Mouse (Mus musculus) adrenal gland, postnatal 25 days (tissue): ENCODE measurements around the gene Eif2b4. TPM values are rescaled to one million over a fixed set of nuclear protein-coding genes. Genes with fewer than 3 reads are reported as not detected.
"Not testable (repeated sequence)": the region's sequence is repeated elsewhere in the genome, so short reads cannot be mapped to it uniquely, and the experiment has no call there.

Experiments
- DNase-seq: peaks from one replicate; pipeline ENCODE4 v3.0.0; 2021; ENCODE audit warnings: mixed read lengths
- long read RNA-seq: library from polyadenylated mRNA; stranded (forward); transcript quantifications from one replicate; pipeline ENCODE4 v2.0.0, GENCODE M21; 2021
- total RNA-seq: library from RNA; stranded (reverse); gene quantifications from 2 replicates; pipeline ENCODE4 v1.2.3, GENCODE M21; 2021

Eif2b4 gene
- 45.2 and 52.6 TPM in 2 replicates for total RNA-seq
- long read RNA-seq, transcript Eif2b4-202 (12 exons, 1,966 nt), result minor isoform, 5 of 57 reads
- long read RNA-seq, transcript Eif2b4-203 (13 exons, 1,878 nt), result minor isoform, 6 of 57 reads
- long read RNA-seq, transcript Eif2b4-201 (13 exons, 2,025 nt), result major isoform, 30 of 57 reads
- long read RNA-seq, partial matches to known transcripts, result 11 of 57 reads
- long read RNA-seq, other reads (novel, unspliced or antisense), result 5 of 57 reads

DNA sequence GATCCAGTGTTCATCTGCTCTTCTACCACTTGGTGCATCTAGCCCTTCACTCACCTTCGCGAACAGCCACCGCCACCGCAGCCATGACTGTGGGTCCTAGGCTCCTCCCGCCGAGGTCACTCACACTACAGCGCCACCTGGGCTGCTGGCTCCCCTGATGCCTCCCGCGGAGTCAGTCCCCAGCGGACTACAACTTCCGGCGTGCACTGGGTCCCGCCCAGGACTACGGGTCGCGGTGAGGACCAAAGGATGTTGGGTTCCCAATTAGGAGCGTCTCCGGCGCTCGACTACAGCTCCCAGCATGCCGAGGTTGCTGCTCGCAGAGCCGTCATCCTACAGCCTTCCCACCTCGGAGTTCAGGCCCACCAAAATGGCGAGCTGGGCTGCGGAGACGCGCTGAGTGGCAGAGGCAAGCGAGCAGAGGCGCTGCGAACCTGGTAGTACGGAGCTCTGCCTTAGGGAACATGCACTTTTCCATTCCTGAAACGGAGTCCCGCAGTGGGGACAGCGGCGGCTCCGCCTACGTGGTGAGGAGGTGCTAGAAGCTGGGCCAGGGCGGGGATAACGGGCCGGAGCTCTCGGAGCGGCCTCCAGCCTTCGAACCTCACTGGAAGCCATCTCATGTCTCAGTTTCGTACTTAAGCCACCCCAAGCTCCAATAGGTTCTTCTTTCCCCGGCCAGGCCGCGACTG, at the start of gene Eif2b4, which contains the start of gene Snx17:
Gene Eif2b4, minus strand, starts transcription at position 492 of the 692 bp plus-strand sequence.
Gene Snx17, plus strand, starts transcription at position 289 of the 692 bp plus-strand sequence.
- DNase-seq, result peak; percentile 99

DNA sequence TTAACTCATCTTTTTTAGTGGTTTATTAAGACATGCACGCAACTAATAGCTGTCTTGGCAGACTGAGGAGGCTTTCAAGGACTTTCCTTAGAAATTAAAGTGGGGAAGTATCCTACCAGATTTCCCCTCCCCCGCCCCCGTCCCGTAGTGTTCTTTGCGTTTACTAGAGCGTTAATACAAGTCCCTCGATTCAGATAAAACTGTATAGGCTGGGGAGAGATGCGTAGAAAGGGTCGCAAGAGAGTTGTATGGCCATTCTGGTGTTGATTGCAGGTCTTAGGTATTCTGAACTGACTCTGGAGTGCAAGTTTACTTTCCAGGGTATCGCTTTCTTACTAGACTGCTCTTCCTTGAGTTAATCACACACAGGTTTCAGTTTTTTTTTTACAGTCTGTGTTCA, 49.0 kb upstream of the Eif2b4 start:
- DNase-seq, result no peak

DNA sequence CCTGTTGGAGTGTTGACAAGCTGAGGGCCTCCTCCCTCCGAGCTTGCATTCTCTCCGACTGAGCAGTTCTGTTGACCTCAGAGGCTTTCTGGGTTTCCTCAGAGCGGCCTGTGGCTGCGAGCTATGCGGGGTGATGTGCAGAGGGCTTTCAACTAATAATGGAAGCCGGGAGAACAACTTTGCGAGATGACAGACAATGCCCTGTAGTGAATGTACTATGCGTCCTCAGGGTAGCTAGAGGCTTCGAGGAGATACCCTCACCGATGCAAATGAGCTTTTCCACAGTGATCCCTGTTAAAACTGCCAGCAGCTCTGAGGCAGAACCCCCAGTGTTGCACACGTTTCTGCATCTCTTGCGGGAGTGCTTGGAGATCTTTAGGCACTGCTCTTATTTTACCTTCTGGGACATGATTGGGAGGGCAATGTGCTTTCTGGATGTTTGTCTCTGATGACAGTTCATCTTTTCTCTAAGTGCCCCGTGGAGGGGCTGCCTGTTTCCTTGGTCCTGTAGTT, 48.3 kb upstream of the Eif2b4 start:
- DNase-seq, result no peak

DNA sequence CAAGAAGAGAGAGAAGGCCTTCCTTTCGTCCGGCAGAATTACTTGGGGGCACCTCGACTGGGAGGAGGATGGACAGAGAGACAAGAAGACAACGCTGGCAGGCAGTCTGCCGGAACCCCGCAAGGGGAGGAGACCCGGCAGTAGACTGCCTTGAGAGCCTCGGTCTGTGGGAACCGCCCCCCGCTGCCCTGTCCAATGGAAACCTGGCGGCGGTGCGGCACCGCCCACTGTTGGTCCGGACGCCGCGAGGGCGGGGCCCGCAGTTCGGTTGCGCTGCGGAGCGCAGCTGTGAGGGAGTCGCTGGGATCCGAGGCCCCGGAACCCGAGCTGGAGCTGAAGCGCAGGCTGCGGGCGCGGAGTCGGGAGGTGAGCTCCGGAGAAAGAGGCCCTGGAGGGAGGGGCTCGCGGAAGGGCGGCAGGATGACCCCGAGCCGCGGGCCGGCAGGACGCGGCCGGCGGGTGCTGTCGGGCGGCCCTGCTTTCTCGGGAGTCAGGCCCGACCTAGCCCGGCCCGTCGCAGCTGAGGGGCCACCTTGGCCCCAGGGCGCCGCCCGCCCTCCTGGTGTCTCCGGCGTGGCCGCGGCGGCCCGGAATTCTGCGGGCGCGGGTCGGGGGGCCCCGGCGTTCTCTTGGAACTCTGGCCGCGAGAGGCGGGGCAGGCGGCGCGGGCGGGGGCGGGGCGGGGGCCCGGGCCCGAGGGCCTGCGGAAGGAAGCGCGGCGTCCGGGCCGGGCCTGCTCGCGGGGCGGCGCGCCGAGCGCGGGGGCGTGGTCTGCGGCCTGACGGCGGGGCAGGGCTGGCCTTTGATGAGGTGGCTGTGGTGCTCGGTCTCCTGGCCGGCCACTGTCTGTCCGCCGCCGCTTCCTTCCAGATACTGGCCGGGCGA, 47.6 kb upstream of the Eif2b4 start, which contains the start of the genes Nrbp1 and Gm9970:
Gene Nrbp1, plus strand, starts transcription at position 228 of the 885 bp plus-strand sequence.
Gene Gm9970, minus strand, starts transcription at position 596 of the 885 bp plus-strand sequence.
- peak; percentile 97 for DNase-seq

DNA sequence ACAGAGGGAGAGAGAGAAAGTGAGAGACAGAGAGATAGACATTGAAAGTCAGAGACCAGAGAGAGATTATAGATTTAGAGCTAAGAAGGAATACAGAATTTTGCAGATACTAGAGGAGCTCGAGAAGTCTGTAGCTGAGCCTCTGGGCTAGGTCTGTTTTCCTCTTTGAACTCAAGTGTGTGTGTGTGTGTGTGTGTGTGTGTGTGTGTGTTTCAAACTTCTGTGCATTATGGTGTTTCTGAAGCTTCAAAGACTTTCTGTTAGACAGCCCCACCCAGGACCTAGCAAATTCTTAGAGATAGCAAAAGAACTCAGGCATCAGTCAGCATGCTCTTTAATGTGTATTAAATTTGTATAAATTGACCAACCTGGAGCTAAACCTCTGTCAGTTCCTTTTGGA, 33.4 kb upstream of the Eif2b4 start:
- no peak for DNase-seq

DNA sequence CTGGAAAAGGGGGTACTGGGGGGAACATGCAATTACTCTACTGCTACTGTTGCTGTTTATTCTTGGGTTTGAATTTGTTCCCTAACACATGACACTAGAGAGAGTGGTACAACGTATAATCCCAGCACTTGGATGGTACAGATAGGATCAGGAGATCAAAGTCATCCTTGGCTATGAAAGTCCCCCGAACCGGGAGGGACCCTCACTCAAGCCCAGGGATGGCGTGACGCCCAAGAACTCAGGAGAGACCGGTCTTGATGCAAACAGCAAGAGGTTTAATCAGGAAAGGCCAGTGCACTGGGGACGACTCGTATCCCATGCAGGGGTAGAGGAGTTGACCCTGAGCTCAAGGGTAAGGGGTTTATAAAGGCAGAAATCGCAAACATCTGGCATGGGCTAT, 29.5 kb upstream of the Eif2b4 start:
- DNase-seq, result no peak

DNA sequence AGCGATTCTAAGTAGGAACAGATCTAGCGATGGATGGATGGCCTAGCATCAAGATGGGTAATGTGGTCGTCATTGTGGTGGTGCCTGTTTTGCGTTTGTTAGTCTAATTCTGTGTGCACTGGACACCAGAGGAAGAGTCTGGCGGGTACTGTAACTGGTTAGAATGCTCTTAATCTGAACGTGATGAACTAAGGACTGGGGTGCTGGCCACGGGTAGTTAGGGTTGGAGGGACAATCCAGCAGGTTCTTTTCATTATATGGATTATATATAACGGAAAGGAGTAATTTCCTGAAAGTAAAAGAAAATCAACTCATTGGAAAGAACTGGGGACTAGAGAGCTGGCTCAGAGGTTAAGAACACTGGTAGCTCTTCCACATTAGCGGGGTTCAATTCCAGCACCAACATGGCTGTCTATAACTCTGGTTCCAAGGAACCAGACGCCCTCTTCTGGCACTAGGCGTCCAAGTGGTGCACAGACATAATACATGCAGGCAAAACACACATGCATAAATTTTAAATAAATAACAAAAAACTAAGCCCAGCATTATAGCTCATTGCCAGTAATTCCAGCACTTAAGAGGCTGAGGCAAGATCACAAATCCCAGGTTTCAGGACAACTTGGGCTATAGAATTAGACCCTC, 28.2 kb upstream of the Eif2b4 start:
- peak; percentile 39 for DNase-seq

DNA sequence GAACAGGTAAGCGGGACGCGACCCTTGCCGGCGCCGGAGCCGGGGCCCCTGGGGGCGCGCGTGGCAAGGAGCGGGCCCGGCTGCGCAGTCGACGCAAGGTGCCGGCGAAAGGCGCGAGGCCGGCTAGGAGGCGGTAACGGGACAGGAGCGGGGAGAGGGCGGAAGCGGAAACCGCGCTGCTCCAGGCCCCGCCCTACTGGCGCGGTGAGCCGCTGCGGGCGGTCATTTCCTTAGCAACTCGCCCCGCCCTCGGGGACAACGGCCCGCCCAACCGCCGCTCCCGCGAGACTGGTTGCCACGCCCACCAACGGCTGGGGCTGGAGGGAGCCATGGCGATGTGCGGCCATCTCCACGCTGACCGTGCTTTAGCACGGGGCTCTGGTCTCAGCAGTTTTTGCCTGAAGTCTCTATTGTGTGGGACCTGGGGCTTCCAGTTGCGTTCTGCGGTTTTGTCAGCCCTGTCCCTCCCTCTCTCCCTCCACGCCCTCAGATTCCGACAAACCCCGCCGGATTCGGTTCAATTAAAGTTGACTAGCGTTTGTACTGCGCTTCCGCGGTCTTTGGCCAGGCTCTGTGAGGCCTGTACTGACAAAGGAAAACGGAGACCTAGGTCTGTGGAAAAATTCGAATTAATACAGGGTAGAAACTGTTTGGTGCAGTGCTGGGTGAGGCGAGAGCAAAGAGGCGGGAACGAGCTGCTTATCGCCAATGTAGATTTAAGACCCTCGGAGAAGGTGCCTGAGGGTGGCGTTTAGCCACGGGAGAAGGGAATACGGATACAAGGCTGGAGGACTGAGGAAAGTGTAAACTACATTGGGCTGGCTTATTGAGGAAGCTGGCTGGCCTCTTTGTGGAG, 27.4 kb upstream of the Eif2b4 start, which contains the start of gene Ppm1g:
Gene Ppm1g, minus strand, starts transcription at position 240 of the 856 bp plus-strand sequence.
- peak; percentile 99 for DNase-seq

DNA sequence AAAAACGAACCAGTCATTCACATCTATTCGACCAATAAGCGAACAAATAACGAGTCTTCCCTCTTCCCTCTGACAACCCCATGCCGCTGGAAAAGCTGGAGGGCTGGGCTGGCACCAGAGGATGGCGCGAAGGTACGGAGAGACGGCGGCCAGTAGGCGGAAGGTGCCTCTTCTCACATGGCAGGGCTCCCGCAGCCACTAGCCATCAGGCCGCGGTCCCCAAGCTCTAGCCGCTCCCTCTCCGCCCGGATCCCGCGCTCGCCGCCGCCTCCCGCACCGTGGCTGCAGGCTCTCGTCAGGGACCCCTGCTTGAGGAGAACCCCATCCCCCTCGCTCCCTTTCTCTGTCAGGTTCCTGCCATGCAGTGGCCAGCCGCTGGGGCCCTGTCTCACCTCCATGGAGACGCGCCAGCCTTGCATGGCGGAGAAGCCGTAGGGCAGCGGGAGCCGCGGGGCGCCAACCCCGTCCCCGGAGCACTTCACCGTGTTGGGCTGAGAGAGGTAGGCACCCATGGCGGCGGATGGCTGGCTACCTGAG, 26.7 kb upstream of the Eif2b4 start:
- DNase-seq, result peak; percentile 53

DNA sequence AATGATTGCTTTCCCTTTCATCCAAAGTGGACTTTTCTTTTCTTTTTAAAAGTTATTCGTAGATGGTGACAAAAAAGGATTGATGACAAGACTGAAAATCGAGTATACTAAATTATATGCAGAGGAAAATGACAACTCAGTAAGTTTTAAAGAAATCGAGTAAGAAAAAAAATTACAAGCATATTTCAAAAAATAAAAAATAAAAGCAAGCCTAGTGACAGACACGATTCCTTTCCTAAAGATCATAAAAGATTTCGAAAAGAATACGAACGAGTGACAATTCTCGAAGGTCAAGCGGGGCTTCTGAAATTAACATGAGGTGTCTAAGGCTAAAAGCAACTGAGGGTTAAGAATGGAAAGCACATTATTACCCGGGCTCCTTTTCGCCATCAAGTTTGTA, 26.2 kb upstream of the Eif2b4 start:
- DNase-seq, result no peak

DNA sequence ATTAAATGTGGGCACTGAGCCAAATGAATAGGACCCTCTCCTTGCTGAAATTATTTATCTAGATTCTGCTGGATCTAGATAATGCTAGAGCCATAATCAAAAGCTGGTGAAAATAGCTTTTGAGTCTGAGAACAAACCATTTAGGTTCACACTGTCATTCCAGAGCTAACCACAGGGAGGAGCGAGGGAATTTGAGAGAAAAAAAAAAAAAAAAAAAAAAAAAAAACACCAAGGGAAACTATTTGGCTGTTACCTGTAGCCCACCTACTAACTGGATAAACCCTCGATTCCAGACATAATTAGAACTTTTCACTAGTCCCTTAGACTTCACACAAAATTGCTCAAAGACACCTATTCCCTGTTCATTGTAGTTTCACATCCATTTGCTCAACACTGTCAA, 25.8 kb upstream of the Eif2b4 start:
- DNase-seq, result no peak

DNA sequence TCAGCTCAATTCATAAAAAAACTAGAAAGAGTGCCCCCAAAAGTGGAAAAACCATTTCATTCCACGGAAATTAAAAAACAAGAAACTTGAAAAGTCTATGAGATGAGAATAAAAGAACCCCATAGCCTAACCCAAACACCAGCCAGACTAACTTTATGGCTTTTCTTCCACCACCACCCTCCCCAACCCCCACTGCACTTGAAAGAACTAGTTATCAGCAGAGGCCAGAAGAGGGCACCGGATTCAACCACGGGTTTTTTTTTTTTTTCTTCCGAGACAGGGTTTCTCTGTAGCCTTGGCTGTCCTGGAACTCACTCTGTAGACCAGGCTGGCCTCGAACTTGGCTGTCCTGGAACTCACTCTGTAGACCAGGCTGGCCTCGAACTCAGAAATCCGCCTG, 25.1 kb upstream of the Eif2b4 start:
- no peak for DNase-seq

DNA sequence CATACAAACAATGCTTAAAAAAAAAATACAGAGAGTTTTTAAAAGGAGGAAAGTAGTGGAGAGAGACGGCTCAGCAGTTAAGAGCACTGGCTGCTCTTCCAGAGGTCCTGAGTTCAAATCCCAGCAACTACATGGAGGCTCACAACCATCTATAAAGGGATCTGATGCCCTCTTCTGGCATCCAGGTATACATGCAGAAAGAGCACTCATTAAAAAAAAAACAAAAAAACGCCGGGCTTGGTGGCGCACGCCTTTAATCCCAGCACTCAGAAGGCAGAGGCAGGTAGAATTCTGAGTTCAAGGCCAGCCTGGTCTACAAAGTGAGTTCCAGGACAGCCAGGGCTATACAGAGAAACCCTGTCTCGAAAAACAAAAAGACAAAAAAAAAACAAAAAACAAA, 23.3 kb upstream of the Eif2b4 start:
- not testable (repeated sequence) for DNase-seq

DNA sequence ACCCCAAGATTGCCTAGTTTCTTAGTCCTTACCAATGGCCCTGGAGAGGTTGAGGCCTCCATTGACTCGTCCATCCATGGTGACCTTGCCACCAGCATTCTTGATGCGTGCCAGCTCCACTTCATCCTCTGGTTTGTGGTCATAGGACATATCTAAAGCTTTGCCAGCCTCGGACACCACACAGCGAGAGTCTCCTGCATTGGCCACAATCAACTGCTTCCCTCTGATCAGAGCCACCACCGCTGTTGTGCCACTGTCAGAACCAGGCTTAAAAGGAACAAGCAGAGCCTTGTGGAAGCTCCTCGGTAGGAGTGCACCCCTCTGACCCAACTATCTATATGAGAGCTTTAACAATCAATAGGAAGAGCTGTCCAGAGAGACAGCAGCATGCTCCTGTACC, 11.2 kb upstream of the Eif2b4 start:
- DNase-seq, result no peak

DNA sequence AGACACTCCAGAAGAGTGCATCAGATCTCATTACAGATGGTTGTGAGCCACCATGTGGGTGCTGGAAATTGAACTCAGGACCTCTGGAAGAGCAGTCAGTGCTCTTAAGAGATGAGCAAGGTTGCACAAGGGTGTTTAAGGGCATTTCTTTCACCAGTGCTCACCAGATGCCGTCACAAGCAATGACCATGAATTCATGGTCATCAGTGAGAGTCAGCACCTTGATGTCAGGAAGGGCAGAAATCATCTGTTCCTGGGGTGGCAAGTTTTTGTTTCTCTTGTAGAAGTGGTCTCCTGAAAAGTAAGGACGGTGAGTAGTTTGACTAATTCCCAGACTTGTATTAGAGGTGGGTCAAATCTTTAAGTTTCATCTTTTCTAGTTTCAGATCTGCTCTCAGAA, 10.6 kb upstream of the Eif2b4 start:
- DNase-seq, result no peak

DNA sequence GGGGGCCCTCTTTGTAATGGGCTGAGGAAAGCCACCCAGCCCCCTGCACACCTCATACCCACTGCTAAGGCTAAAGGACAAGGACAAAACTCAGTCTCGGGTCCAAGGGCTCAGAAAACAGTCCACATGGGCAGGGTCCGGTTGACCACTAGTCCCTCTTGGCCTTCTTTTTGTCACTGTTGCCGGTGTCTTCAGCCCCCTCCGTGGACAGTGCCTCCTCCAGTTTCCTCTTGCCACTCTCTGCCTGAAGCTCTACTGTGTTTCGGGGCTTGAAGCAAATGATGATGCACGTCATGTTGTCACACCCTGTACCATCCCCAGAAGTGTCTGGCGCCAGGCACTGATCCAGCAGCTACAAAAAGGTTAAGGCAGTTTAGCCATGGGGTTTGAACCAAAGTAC, 9.7 kb upstream of the Eif2b4 start:
- DNase-seq, result no peak

DNA sequence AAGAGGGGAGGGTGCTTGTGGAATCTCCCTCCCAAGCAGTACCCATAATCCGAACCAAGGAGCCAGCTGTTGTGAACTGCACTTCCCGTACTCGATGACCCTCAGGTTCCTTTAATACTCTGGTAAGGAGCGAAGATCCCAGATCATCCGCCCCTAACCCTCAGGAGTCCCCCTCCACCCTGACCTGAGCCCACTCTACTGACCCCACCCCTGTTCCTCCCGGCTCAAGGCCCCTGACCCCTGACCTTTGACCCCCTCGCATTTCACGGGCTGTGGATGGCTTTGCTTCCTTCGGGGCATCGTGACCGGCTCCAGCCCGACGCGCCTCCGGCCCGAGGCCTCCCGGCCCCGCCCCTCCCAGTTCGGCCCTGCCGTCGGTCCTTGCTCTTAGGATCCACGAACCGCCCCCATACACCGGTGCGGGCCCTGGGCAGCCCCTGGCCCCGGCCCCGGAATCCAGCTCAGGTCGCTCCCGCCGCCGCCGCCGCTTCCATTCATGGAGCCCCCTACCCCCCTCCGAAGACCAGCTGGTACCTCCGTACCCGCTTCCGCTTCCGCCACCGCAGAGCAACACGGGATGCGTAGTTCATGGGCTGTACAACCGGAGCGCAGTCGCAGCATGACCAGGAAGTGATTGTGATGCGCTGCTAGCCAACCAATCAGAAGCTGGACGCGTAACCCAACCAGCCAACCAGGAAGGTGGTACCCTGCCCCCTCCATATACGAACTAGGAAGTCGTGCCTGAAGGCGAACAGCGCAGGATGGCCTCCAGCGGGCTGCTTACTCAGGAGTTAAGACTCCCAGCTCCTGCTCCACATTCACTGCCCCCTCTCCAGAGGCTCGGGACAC, 8.7 kb upstream of the Eif2b4 start, which contains the start of gene Zfp513:
Gene Zfp513, minus strand, starts transcription at position 562 of the 849 bp plus-strand sequence.
- peak; percentile 92 for DNase-seq

DNA sequence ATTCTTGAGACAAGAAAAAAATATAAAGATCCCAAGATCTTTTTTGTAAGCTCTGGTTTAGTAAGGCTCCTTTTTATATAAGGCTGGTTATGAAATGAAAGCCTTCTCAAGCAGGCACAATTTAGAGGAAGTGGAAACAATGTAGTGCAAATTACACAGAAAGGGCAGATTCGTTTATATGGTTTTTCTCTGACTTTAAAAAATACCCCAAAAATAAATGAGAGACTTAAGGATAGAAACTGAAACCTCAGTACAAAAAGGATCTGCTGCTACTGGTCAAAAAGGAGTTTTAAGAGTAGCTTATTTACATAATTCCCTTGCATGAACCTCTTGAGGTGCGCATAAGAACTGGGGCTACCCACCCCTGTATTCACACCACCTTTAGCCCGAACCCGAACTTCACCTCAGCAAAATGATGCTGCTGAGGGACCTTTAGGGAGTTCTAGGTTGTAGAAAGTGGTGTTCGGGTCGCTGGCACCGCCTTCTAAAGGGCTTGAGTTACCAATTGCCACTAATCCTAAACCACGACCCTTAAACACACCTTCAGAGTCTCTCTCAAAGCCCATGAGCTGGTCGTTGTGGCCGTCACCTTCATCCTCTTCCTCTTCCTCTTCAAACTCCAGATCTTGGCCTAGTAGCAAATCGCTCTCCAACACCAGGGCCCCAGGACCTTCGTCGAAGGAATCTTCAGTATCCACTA, 8.0 kb upstream of the Eif2b4 start:
- no peak for DNase-seq

DNA sequence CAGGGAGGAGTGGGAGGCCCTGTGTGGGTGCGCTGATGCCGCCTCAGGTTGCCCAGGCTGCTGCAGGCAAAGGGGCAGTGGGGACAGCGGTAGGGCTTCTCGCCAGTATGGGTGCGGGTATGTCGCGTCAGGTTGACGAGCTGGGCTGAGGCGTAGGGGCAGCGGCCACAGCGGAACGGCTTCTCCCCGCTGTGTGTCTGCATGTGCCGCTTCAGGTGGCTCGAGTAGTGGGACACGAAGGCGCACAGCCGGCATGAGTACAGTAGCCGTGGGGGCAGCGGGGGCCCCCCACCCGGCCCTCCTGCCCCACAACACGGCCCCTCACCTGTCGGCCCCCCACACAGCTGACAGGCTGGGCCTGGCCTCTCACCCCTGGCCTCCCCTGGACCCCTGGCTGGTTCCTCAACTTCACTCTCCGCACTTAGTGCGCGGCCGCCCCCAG, 7.1 kb upstream of the Eif2b4 start:
- DNase-seq, result peak; percentile 29
